Mouse (Mus musculus) bone marrow, adult 2 months (tissue): Measurements from ENCODE around the gene Bag1. TPM values are rescaled to one million over a fixed set of nuclear protein-coding genes. Genes with fewer than 3 reads are reported as not detected.

Experiments used
- H3K27ac ChIP-seq: fragments of 200-500 bp; 2 replicates; pipeline ENCODE4 v1.5.1; 2012; ENCODE audit warnings: low read depth, mild to moderate bottlenecking, control low read depth, inconsistent platforms, low read length; ENCODE audit not compliant: control insufficient read depth, poor library complexity, insufficient read depth
- H3K4me1 ChIP-seq: fragments of 200-500 bp; 2 replicates; pipeline ENCODE4 v1.6.1; 2011; ENCODE audit warnings: low read length; ENCODE audit not compliant: control insufficient read depth, insufficient read depth
- H3K4me3 ChIP-seq: fragments of 200-500 bp; replicated peaks from 2 replicates; pipeline ENCODE3; 2011; ENCODE audit warnings: mild to moderate bottlenecking, low read depth, low read length, control low read depth; ENCODE audit not compliant: control insufficient read depth
- CTCF ChIP-seq: fragments of 200-500 bp; IDR thresholded peaks from 2 replicates; pipeline ENCODE4 v1.5.1; 2011; ENCODE audit warnings: low read length, control low read depth; ENCODE audit not compliant: control insufficient read depth, insufficient read depth
- POLR2A ChIP-seq: fragments of 200-500 bp; IDR thresholded peaks from 2 replicates; pipeline ENCODE4 v1.6.1; 2011; ENCODE audit warnings: low read depth, mild to moderate bottlenecking, control low read depth, low read length, borderline replicate concordance; ENCODE audit not compliant: control insufficient read depth
- WGBS: fragments of 180-500 bp; shearing (Covaris S2); methylation state at CpG from one replicate; pipeline ENCODE4 v1.1.7; 2018; 5-methylcytosine and 5-hydroxymethylcytosine counted together
- polyA plus RNA-seq: library from polyadenylated mRNA; stranded (reverse); fragments of >200 nt; gene quantifications from 2 replicates; pipeline ENCODE4 v1.2.4, GENCODE M21; 2011; ENCODE audit warnings: low replicate concordance; ENCODE audit not compliant: missing spikeins, insufficient read depth, insufficient read length

The Bag1 gene
- polyA plus RNA-seq, 1 experiment, result 216 TPM

- Histone ChIP-seq H3K27ac (no peak overlapping the region), H3K4me3 (no peak overlapping the region), H3K4me1 (no peaks in the 10 kb centered on the region)
- WGBS, result 81% methylated on average over 5 of the region's 5 CpGs
- TF ChIP-seq POLR2A (no peak), CTCF (no peak)
These were observed 56.9 kb downstream of the Bag1 start for GRCm38 (mm10) chr4:40891206-40891605.

DNA sequence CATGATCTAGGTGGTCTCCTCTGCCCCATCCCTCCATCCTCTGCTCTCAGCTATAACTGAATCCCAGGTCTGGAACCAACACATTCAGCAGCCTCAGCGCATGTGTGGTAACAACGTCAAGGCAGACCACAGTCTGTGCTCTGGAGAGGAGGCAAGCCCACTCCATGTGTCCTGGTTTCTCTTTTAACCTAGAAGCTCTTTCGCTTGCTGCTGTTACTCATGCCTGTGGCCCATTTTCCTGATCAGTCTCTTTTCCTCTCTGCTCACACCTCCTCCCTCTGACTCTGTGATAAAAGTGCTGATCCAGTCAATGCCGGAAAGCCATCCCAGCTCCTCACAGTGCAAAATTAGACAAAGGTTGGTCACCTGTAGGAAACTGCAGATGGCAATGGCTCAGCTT, 58.1 kb downstream of the Bag1 start:
- Histone ChIP-seq H3K27ac (no peak overlapping the region), H3K4me3 (no peak overlapping the region), H3K4me1 (no peaks in the 10 kb centered on the region)
- 80% methylated on average over 4 of the region's 4 CpGs for WGBS
- TF ChIP-seq POLR2A (no peak), CTCF (no peak)

GRCm38 (mm10) chr4:40889252-40889651, 58.8 kb downstream of the Bag1 start:
- WGBS, result 49% methylated on average over 3 of the region's 3 CpGs
- Histone ChIP-seq H3K27ac (no peak overlapping the region), H3K4me1 (no peaks in the 10 kb centered on the region), H3K4me3 (no peak overlapping the region)
- TF ChIP-seq CTCF (no peak), POLR2A (no peak)

DNA sequence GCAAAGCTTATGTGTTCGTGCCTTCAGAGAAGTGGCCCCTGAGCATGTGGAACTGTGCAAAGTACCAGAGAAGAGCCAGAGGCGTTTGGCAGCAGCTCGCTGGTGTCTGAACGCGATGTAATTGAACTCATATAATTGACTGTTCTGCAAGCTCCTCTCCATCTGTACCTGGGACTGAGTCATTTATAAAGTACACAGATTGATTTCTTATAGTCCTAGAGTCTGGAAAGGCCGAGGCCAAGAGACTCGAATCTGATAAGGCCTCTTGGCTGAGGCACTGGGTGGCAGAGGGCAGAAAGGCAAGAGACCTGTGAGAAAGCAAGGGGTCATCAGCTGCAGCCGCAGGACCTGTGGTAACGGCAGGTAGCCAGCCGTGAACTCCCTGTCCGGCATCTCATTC, 59.3 kb downstream of the Bag1 start:
- TF ChIP-seq CTCF (no peak), POLR2A (no peak)
- Histone ChIP-seq H3K27ac (no peak overlapping the region), H3K4me1 (no peaks in the 10 kb centered on the region), H3K4me3 (no peak overlapping the region)
- 84% methylated on average over 11 of the region's 11 CpGs for WGBS

Other genes starting within 250 kb of the Bag1 start
- gene Aptx, start 245.1 kb downstream of the Bag1 start, polyA plus RNA-seq, result 7.5 and 17.3 TPM in 2 replicates
- 60.8 and 84.2 TPM in 2 replicates for gene Dnaja1, start 226.1 kb downstream of the Bag1 start, polyA plus RNA-seq
- gene Smu1, start 190.4 kb downstream of the Bag1 start, polyA plus RNA-seq, result 24.4 and 41.9 TPM in 2 replicates
- gene B4galt1, start 94.3 kb downstream of the Bag1 start, polyA plus RNA-seq, result 32.2 and 44.4 TPM in 2 replicates
- not detected in 2 replicates for gene Spink4, start 28.2 kb downstream of the Bag1 start, polyA plus RNA-seq
- gene Chmp5, start 113 bp upstream of the Bag1 start, polyA plus RNA-seq, result 28.2 and 49.0 TPM in 2 replicates
- 37.5 and 46.1 TPM in 2 replicates for gene Nfx1, start 22.6 kb upstream of the Bag1 start, polyA plus RNA-seq
- gene Aqp7, start 99.8 kb upstream of the Bag1 start, polyA plus RNA-seq, result 0.70 and 1.1 TPM in 2 replicates
- 0.92 and 12.0 TPM in 2 replicates for gene Aqp3, start 149.9 kb upstream of the Bag1 start, polyA plus RNA-seq
- 7.5 and 10.0 TPM in 2 replicates for gene Nol6, start 176.2 kb upstream of the Bag1 start, polyA plus RNA-seq
- gene Ube2r2, start 187.4 kb upstream of the Bag1 start, polyA plus RNA-seq, result 41.2 and 44.4 TPM in 2 replicates